Mouse (Mus musculus): Measurements from ENCODE around the gene Cdc16. TPM values are rescaled to one million over a fixed set of nuclear protein-coding genes. Genes with fewer than 3 reads are reported as not detected.

Cdc16 gene
- total RNA-seq (2012; rRNA removed): 57.2 and 59.6 TPM in 2 replicates
- 10 to 100 TPM in 1 of 2 experiments, not detected in 1; 53.6 TPM for polyA plus RNA-seq (2012; ENCODE audit: insufficient read depth in 1 of 2, insufficient read length in 2 of 2, low read depth in 1 of 2, low replicate concordance in 2 of 2, missing spikeins in 1 of 2)

DNA sequence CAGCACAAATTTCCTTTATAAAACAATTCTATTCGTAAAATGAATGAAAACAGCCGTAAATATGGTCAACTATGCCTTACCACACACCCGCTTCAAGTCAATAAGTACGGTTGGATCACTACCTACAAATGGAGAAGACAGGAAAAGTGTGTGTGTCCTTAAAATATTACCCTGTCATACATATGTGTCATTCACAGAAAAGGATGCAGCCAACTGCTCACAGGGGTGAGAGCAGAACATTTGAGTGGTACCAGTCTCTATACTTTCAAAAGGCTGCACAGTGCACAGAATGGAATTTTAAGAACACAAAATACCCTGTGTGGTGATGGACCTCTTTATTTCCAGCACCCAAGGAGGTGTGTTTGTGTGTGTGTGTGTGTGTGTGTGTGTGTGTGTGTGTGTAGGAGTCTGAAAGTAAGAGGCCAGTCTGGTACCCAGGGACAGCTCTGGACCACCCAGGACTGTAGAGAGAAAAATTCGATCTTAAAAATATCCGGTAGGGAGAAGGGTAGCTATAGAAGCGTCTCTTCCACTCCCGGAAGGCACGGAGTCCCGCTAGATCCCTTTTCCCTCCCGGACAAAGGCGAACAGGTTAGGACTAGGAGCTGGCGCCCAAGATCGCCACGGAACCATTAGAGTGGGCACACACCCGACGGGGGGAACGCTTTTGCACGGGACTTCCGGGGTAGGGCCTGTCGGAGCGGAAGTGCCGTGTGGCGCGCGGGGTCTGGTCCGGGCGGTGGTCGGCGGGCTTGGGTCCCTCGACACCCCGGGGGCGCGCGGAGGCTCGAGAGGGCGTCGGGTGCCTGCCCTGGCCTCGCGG is at the start of gene Cdc16:
Gene Cdc16 (plus strand): TSS at position 695 of the 823 bp plus-strand sequence.
- H3K4me3 ChIP-seq (ENCODE audit: control insufficient read depth in 1 of 2, insufficient read depth in 1 of 2, low read depth in 2 of 2, low read length in 2 of 2): peak within 1 kb of the TSS; percentile 86 to 88
- peak within 1 kb of the TSS; percentile 90 for H3K9ac ChIP-seq (ENCODE audit: control insufficient read depth, low read depth, low read length, poor library complexity, severe bottlenecking)
- peaks cover 8 to 9% of the 10 kb centered on the region in 2 experiments for H3K36me3 ChIP-seq (ENCODE audit: control insufficient read depth in 1 of 2, insufficient read depth in 2 of 2, low read length in 2 of 2)
- H3K9me3 ChIP-seq (replicated peaks; ENCODE audit: insufficient read depth, low read length): no peaks in the 10 kb centered on the region
- no peaks in the 10 kb centered on the region for H3K27me3 ChIP-seq (ENCODE audit: control insufficient read depth in 1 of 2, insufficient read depth in 2 of 2, low read length in 2 of 2)
- H3K27ac ChIP-seq (ENCODE audit: control insufficient read depth, low read depth, low read length): peak within 1 kb of the TSS; percentile 42
- peaks cover 0 to 3% of the 10 kb centered on the region in 2 experiments; a peak in 2 of 4 replicates for H3K4me1 ChIP-seq (ENCODE audit: control insufficient read depth in 1 of 2, insufficient read depth in 2 of 2, low read length in 2 of 2)
- peaks cover 27% of the 10 kb centered on the region for H3K79me2 ChIP-seq (ENCODE audit: control insufficient read depth, insufficient read depth, low read length, poor library complexity)
- DNase-seq (ENCODE audit: low read depth, low spot score): peak; percentile 93
- TF ChIP-seq ZKSCAN1 (IDR thresholded peaks at IDR 0.05; ENCODE audit: low read depth, low read length) (no peak), POLR2AphosphoS5 (IDR thresholded peaks at IDR 0.05; ENCODE audit: borderline replicate concordance, low read depth, low read length) (no peak), TCF12 (IDR thresholded peaks at IDR 0.05; ENCODE audit: low read depth, low read length) (peak; percentile 85), ELF1 (IDR thresholded peaks at IDR 0.05; ENCODE audit: low read depth, low read length) (peak; percentile 66; the same call in 1 of the 2 replicates), USF1 (IDR thresholded peaks at IDR 0.05; ENCODE audit: low read depth, low read length) (peak; percentile 24; the same call in 1 of the 2 replicates), USF2 (IDR thresholded peaks at IDR 0.05; ENCODE audit: borderline replicate concordance in 1 of 2, insufficient read depth in 1 of 2, low read depth in 1 of 2, low read length in 2 of 2) (no peak), NELFE (IDR thresholded peaks at IDR 0.05; ENCODE audit: low read depth, low read length) (peak; percentile 83), SIN3A (IDR thresholded peaks at IDR 0.05; ENCODE audit: low read length) (peak; percentile 83), RCOR1 (IDR thresholded peaks at IDR 0.05; ENCODE audit: low read depth, low read length) (peak; percentile 44; the same call in 1 of the 2 replicates), MXI1 (IDR thresholded peaks at IDR 0.05; ENCODE audit: low read depth, low read length) (peak; percentile 48), MYC (IDR thresholded peaks at IDR 0.05; ENCODE audit: low read depth, low read length) (no peak), EP300 (IDR thresholded peaks at IDR 0.05; ENCODE audit: low read depth in 1 of 2, low read length in 2 of 2) (no peak), SMC3 (IDR thresholded peaks at IDR 0.05; ENCODE audit: low read depth, low read length) (peak; percentile 32; the same call in 1 of the 2 replicates), MAFK (IDR thresholded peaks at IDR 0.05; ENCODE audit: borderline replicate concordance, low read depth, low read length) (no peak), MEF2A (IDR thresholded peaks at IDR 0.05; ENCODE audit: extremely low read depth, insufficient replicate concordance, low read depth, low read length, poor library complexity, severe bottlenecking) (no peak), ZMIZ1 (IDR thresholded peaks at IDR 0.05; ENCODE audit: low read depth, low read length) (peak; percentile 50; the same call in 1 of the 2 replicates), NRF1 (IDR thresholded peaks at IDR 0.05; ENCODE audit: insufficient read depth, low read depth, low read length, poor library complexity, severe bottlenecking) (no peak; the same call in 1 of the 2 replicates), CHD2 (IDR thresholded peaks at IDR 0.05; ENCODE audit: low read length) (no peak), JUND (IDR thresholded peaks at IDR 0.05; ENCODE audit: low read depth, low read length) (no peak), ETS1 (IDR thresholded peaks at IDR 0.05; ENCODE audit: low read depth, low read length) (0 out of 2 replicates have a peak, but pooled peaks have one; percentile 24), GATA1 (IDR thresholded peaks at IDR 0.05; ENCODE audit: low read depth, low read length) (no peak), ZNF384 (IDR thresholded peaks at IDR 0.05; ENCODE audit: low read depth, low read length) (no peak), BHLHE40 (IDR thresholded peaks at IDR 0.05; ENCODE audit: borderline replicate concordance, low read depth, low read length) (0 out of 2 replicates have a peak, but pooled peaks have one; percentile 41), POLR2AphosphoS2 (IDR thresholded peaks at IDR 0.05; ENCODE audit: low read length) (0 out of 2 replicates have a peak, but pooled peaks have one; percentile 35), TAL1 (IDR thresholded peaks at IDR 0.05; ENCODE audit: low read length) (no peak), KAT2A (conservative IDR thresholded peaks at IDR 0.05; ENCODE audit: low read depth, low read length) (peak; percentile 62; the same call in 1 of the 2 replicates), MAX (IDR thresholded peaks at IDR 0.05; ENCODE audit: low read length) (no peak), E2F4 (IDR thresholded peaks at IDR 0.05; ENCODE audit: borderline replicate concordance, low read depth, low read length) (no peak), UBTF (IDR thresholded peaks at IDR 0.05; ENCODE audit: borderline replicate concordance, insufficient read depth, low read depth, low read length) (no peak), TBP (IDR thresholded peaks at IDR 0.05; ENCODE audit: low read depth, low read length) (peak; percentile 81), MAZ (IDR thresholded peaks at IDR 0.05; ENCODE audit: low read depth, low read length) (peak; percentile 59; the same call in 1 of the 2 replicates), POLR2A (IDR thresholded peaks at IDR 0.05; ENCODE audit: control insufficient read depth in 1 of 2, insufficient read depth in 1 of 2, low read depth in 1 of 2, low read length in 2 of 2, poor library complexity in 1 of 2) (peak; percentile 78 to 86), ZC3H11A (IDR thresholded peaks at IDR 0.05; ENCODE audit: low read depth, low read length) (no peak), RAD21 (IDR thresholded peaks at IDR 0.05; ENCODE audit: low read depth, low read length) (no peak)

Measured in MEL (cell line).